Mouse (Mus musculus): ENCODE data around the gene Tspan33. TPM values are rescaled to one million over a fixed set of nuclear protein-coding genes. Genes with fewer than 3 reads are reported as not detected.

The Tspan33 gene
- 11.7 and 18.5 TPM in 2 replicates for polyA plus RNA-seq (2015; fragmentation: Nextera tagmentation; extraction: Ambion mirVana)

GRCm38 (mm10) chr6:29693953-29694352, at the start of gene Tspan33:
TSS of gene Tspan33 (plus strand) at chr6:29694222.
- ATAC-seq (ENCODE audit: low FRiP score, low TSS enrichment) = peak; percentile 98
- Histone ChIP-seq H3K36me3 (ENCODE audit: insufficient read depth, low read length) (no peaks in the 10 kb centered on the region), H3K27ac (ENCODE audit: low read length) (peak within 1 kb of the TSS; percentile 59; the same call in 1 of the 2 replicates), H3K4me3 (ENCODE audit: low read length) (peak within 1 kb of the TSS; percentile 79), H3K9me3 (ENCODE audit: low read length) (no peaks in the 10 kb centered on the region), H3K4me2 (replicated peaks; ENCODE audit: low read depth, low read length) (peak within 1 kb of the TSS; percentile 97), H3K9ac (replicated peaks; ENCODE audit: low read length) (peak within 1 kb of the TSS; percentile 85), H3K27me3 (ENCODE audit: insufficient read depth, low read length) (peaks cover 17% of the 10 kb centered on the region), H3K4me1 (ENCODE audit: insufficient read depth, low read length) (peaks cover 8% of the 10 kb centered on the region; the same call in 1 of the 2 replicates)
- WGBS = under 1% methylated on average over 41 of the region's 41 CpGs

GRCm38 (mm10) chr6:29649494-29650169, 44.4 kb upstream of the Tspan33 start:
- no peak overlapping the region for H3K4me3 ChIP-seq (ENCODE audit: low read length)
- H3K4me1 ChIP-seq (ENCODE audit: insufficient read depth, low read length) = no peaks in the 10 kb centered on the region
- no peak overlapping the region for H3K9ac ChIP-seq (replicated peaks; ENCODE audit: low read length)
- H3K4me2 ChIP-seq (replicated peaks; ENCODE audit: low read depth, low read length) = no peak overlapping the region
- WGBS = 31% methylated on average over 14 of the region's 14 CpGs
- H3K36me3 ChIP-seq (ENCODE audit: insufficient read depth, low read length) = no peaks in the 10 kb centered on the region
- ATAC-seq (ENCODE audit: low FRiP score, low TSS enrichment) = peak; percentile 76; the same call in 1 of the 2 replicates
- H3K27me3 ChIP-seq (ENCODE audit: insufficient read depth, low read length) = no peaks in the 10 kb centered on the region
- no peaks in the 10 kb centered on the region for H3K9me3 ChIP-seq (ENCODE audit: low read length)
- H3K27ac ChIP-seq (ENCODE audit: low read length) = no peak overlapping the region

GRCm38 (mm10) chr6:29650170-29650549, 43.9 kb upstream of the Tspan33 start:
- Histone ChIP-seq H3K27ac (ENCODE audit: low read length) (no peak overlapping the region), H3K4me1 (ENCODE audit: insufficient read depth, low read length) (no peaks in the 10 kb centered on the region), H3K4me2 (replicated peaks; ENCODE audit: low read depth, low read length) (no peak overlapping the region), H3K9me3 (ENCODE audit: low read length) (no peaks in the 10 kb centered on the region), H3K4me3 (ENCODE audit: low read length) (no peak overlapping the region), H3K27me3 (ENCODE audit: insufficient read depth, low read length) (no peaks in the 10 kb centered on the region), H3K36me3 (ENCODE audit: insufficient read depth, low read length) (no peaks in the 10 kb centered on the region), H3K9ac (replicated peaks; ENCODE audit: low read length) (no peak overlapping the region)
- 65% methylated on average over 10 of the region's 10 CpGs for whole genome bisulfite sequencing
- 0 out of 2 replicates have a peak, but pooled peaks have one; percentile 51 for ATAC-seq (ENCODE audit: low FRiP score, low TSS enrichment)

- no peaks in the 10 kb centered on the region for H3K36me3 ChIP-seq (ENCODE audit: insufficient read depth, low read length)
- H3K4me1 ChIP-seq (ENCODE audit: insufficient read depth, low read length) = no peaks in the 10 kb centered on the region
- no peak overlapping the region for H3K9ac ChIP-seq (replicated peaks; ENCODE audit: low read length)
- H3K27me3 ChIP-seq (ENCODE audit: insufficient read depth, low read length) = no peaks in the 10 kb centered on the region
- H3K27ac ChIP-seq (ENCODE audit: low read length) = no peak overlapping the region
- H3K4me3 ChIP-seq (ENCODE audit: low read length) = no peak overlapping the region
- no peaks in the 10 kb centered on the region for H3K9me3 ChIP-seq (ENCODE audit: low read length)
- no peak overlapping the region for H3K4me2 ChIP-seq (replicated peaks; ENCODE audit: low read depth, low read length)
- ATAC-seq (ENCODE audit: low FRiP score, low TSS enrichment) = no peak
Observed at GRCm38 (mm10) chr6:29653271-29653670, 40.8 kb upstream of the Tspan33 start.

- Histone ChIP-seq H3K9ac (replicated peaks; ENCODE audit: low read length) (no peak overlapping the region), H3K36me3 (ENCODE audit: insufficient read depth, low read length) (no peaks in the 10 kb centered on the region), H3K4me2 (replicated peaks; ENCODE audit: low read depth, low read length) (no peak overlapping the region), H3K9me3 (ENCODE audit: low read length) (no peaks in the 10 kb centered on the region), H3K4me3 (ENCODE audit: low read length) (no peak overlapping the region), H3K27me3 (ENCODE audit: insufficient read depth, low read length) (no peaks in the 10 kb centered on the region), H3K27ac (ENCODE audit: low read length) (peak overlapping the region; percentile 87), H3K4me1 (ENCODE audit: insufficient read depth, low read length) (peaks cover 8% of the 10 kb centered on the region; the same call in 1 of the 2 replicates)
- peak; percentile 59 for ATAC-seq (ENCODE audit: low FRiP score, low TSS enrichment)
- 69% methylated on average over 3 of the region's 3 CpGs for WGBS
Observed at GRCm38 (mm10) chr6:29658626-29659475, 35.2 kb upstream of the Tspan33 start.

- Histone ChIP-seq H3K36me3 (ENCODE audit: insufficient read depth, low read length) (no peaks in the 10 kb centered on the region), H3K4me1 (ENCODE audit: insufficient read depth, low read length) (peaks cover 8% of the 10 kb centered on the region; the same call in 1 of the 2 replicates), H3K27me3 (ENCODE audit: insufficient read depth, low read length) (no peaks in the 10 kb centered on the region), H3K4me3 (ENCODE audit: low read length) (no peak overlapping the region), H3K4me2 (replicated peaks; ENCODE audit: low read depth, low read length) (no peak overlapping the region), H3K27ac (ENCODE audit: low read length) (peak overlapping the region; percentile 87), H3K9ac (replicated peaks; ENCODE audit: low read length) (no peak overlapping the region), H3K9me3 (ENCODE audit: low read length) (no peaks in the 10 kb centered on the region)
- ATAC-seq (ENCODE audit: low FRiP score, low TSS enrichment) = no peak
- WGBS = 74% methylated on average over 2 of the region's 2 CpGs
Observed at GRCm38 (mm10) chr6:29659964-29660363, 34.1 kb upstream of the Tspan33 start.

- Histone ChIP-seq H3K27ac (ENCODE audit: low read length) (peak overlapping the region; percentile 87), H3K27me3 (ENCODE audit: insufficient read depth, low read length) (no peaks in the 10 kb centered on the region), H3K9me3 (ENCODE audit: low read length) (no peaks in the 10 kb centered on the region), H3K4me3 (ENCODE audit: low read length) (no peak overlapping the region), H3K4me1 (ENCODE audit: insufficient read depth, low read length) (peaks cover 8% of the 10 kb centered on the region; the same call in 1 of the 2 replicates), H3K36me3 (ENCODE audit: insufficient read depth, low read length) (no peaks in the 10 kb centered on the region), H3K4me2 (replicated peaks; ENCODE audit: low read depth, low read length) (no peak overlapping the region), H3K9ac (replicated peaks; ENCODE audit: low read length) (0 out of 2 replicates have a peak overlapping the region, but pooled peaks have one; percentile 3)
- ATAC-seq (ENCODE audit: low FRiP score, low TSS enrichment) = peak; percentile 82
- 49% methylated on average over 11 of the region's 11 CpGs for WGBS
Observed at GRCm38 (mm10) chr6:29660662-29661307, 33.2 kb upstream of the Tspan33 start.

- 69% methylated on average over 6 of the region's 6 CpGs for WGBS
- Histone ChIP-seq H3K4me1 (ENCODE audit: insufficient read depth, low read length) (no peaks in the 10 kb centered on the region), H3K9ac (replicated peaks; ENCODE audit: low read length) (no peak overlapping the region), H3K27ac (ENCODE audit: low read length) (no peak overlapping the region), H3K36me3 (ENCODE audit: insufficient read depth, low read length) (no peaks in the 10 kb centered on the region), H3K4me3 (ENCODE audit: low read length) (no peak overlapping the region), H3K9me3 (ENCODE audit: low read length) (no peaks in the 10 kb centered on the region), H3K27me3 (ENCODE audit: insufficient read depth, low read length) (no peaks in the 10 kb centered on the region), H3K4me2 (replicated peaks; ENCODE audit: low read depth, low read length) (no peak overlapping the region)
- no peak for ATAC-seq (ENCODE audit: low FRiP score, low TSS enrichment)
Observed at GRCm38 (mm10) chr6:29667266-29667665, 26.8 kb upstream of the Tspan33 start.

GRCm38 (mm10) chr6:29671741-29672140, 22.3 kb upstream of the Tspan33 start:
- 19% methylated on average over 2 of the region's 3 CpGs for WGBS
- no peak overlapping the region for H3K9ac ChIP-seq (replicated peaks; ENCODE audit: low read length)
- H3K27ac ChIP-seq (ENCODE audit: low read length) = no peak overlapping the region
- no peak for ATAC-seq (ENCODE audit: low FRiP score, low TSS enrichment)
- no peak overlapping the region for H3K4me3 ChIP-seq (ENCODE audit: low read length)
- H3K36me3 ChIP-seq (ENCODE audit: insufficient read depth, low read length) = no peaks in the 10 kb centered on the region
- no peaks in the 10 kb centered on the region for H3K4me1 ChIP-seq (ENCODE audit: insufficient read depth, low read length)
- no peaks in the 10 kb centered on the region for H3K27me3 ChIP-seq (ENCODE audit: insufficient read depth, low read length)
- no peak overlapping the region for H3K4me2 ChIP-seq (replicated peaks; ENCODE audit: low read depth, low read length)
- H3K9me3 ChIP-seq (ENCODE audit: low read length) = no peaks in the 10 kb centered on the region

All from kidney, embryonic 16.5 days (tissue).